17 mouse cellular contexts compared by ENCODE assay signal in the genomic region with DNA sequence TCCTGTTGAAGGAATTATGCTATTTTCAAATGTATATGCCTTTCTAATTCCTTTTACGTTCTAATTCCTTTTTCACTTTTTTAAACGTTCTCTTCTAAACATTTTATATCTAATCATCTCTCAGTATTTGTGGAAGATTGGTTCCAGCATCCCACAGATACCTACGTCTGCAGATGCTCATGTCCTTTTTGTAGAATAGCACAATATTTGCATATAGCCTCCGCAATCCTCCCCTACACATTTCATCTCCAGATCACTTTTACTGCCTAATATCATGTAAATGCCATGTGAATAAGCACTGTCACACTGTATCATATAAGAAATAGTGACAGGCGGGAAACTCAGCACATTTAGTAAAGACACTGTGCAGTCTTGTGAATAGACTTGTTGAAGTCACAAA.
"Had no signal": no experiment of that assay in that cellular context is flagged by ENCODE, and none has a peak within 500 bp of the region (broad histone marks: within the 10 kb centered on the region; RNA-seq: fewer than 3 reads in every experiment).

No protein-coding gene starts in this region.

- ATAC-seq: hindbrain, postnatal 0 days; intestine, embryonic 16.5 days; liver, embryonic 12.5 days had no signal

- DNase-seq: gastrocnemius, postnatal 14 days; gastrocnemius, postnatal 36 days; heart, adult 11 months; heart, adult 2 months; heart, postnatal 14 days; heart, postnatal 36 days; kidney, adult 11 months; kidney, adult 2 months; kidney, adult 9 months; kidney, postnatal 14 days; kidney, postnatal 36 days; layer of hippocampus, adult 9-11 months; layer of hippocampus, postnatal 36 days; left cerebral cortex, postnatal 4 days had no signal
